39 mouse cellular contexts compared by ENCODE assay signal in genomic region chrX:75152249-75152648, GRCm38 (mm10). TPM values are rescaled to one million over a fixed set of nuclear protein-coding genes. Genes with fewer than 3 reads are reported as not detected.
"Had no signal": no experiment of that assay in that cellular context is flagged by ENCODE, and none has a peak within 500 bp of the region (broad histone marks: within the 10 kb centered on the region; RNA-seq: fewer than 3 reads in every experiment).

No protein-coding gene starts in this region.

- H3K36me3 ChIP-seq: forebrain, embryonic 15.5 days; heart, embryonic 10.5 days; heart, embryonic 12.5 days; hindbrain, embryonic 13.5 days; hindbrain, embryonic 15.5 days; kidney, embryonic 15.5 days; limb, embryonic 10.5 days; limb, embryonic 12.5 days; liver, embryonic 13.5 days had no signal

- ATAC-seq: forebrain, embryonic 15.5 days; forebrain, postnatal 0 days; hindbrain, postnatal 0 days had no signal

- H3K4me1 ChIP-seq: forebrain, embryonic 15.5 days; heart, embryonic 10.5 days; heart, embryonic 12.5 days; hindbrain, embryonic 13.5 days; hindbrain, embryonic 15.5 days; kidney, embryonic 15.5 days; limb, embryonic 10.5 days; limb, embryonic 12.5 days had no signal

- H3K27me3 ChIP-seq: forebrain, embryonic 15.5 days; heart, embryonic 12.5 days; hindbrain, embryonic 13.5 days; hindbrain, embryonic 15.5 days; kidney, embryonic 15.5 days; limb, embryonic 12.5 days; liver, embryonic 13.5 days had no signal

- DNase-seq: forebrain, postnatal 0 days; gastrocnemius, postnatal 14 days; gastrocnemius, postnatal 36 days; heart, adult 18-20 months; heart, postnatal 10 days; kidney, adult 11 months; kidney, adult 2 months; kidney, adult 9 months; kidney, postnatal 14 days; kidney, postnatal 36 days; liver; liver, embryonic 13.5 days had no signal

- H3K4me2 ChIP-seq: forebrain, embryonic 15.5 days; heart, embryonic 12.5 days; hindbrain, embryonic 13.5 days; hindbrain, embryonic 15.5 days; kidney, embryonic 15.5 days; limb, embryonic 12.5 days; liver, embryonic 13.5 days had no signal

- H3K4me3 ChIP-seq: forebrain, embryonic 15.5 days; heart, embryonic 10.5 days; heart, embryonic 12.5 days; hindbrain, embryonic 13.5 days; hindbrain, embryonic 15.5 days; kidney, embryonic 15.5 days; left cerebral cortex, adult 2 months; limb, embryonic 10.5 days; limb, embryonic 12.5 days; liver, embryonic 13.5 days had no signal

- H3K9me3 ChIP-seq: forebrain, embryonic 15.5 days; heart, embryonic 10.5 days; heart, embryonic 12.5 days; hindbrain, embryonic 13.5 days; hindbrain, embryonic 15.5 days; kidney, embryonic 15.5 days; limb, embryonic 10.5 days; limb, embryonic 12.5 days; liver, embryonic 13.5 days had no signal

- H3K9ac ChIP-seq: forebrain, embryonic 15.5 days; forebrain, postnatal 0 days; heart, embryonic 12.5 days; hindbrain, embryonic 13.5 days; hindbrain, embryonic 15.5 days; kidney, embryonic 15.5 days; limb, embryonic 12.5 days; liver, embryonic 13.5 days had no signal

- H3K27ac ChIP-seq: forebrain, embryonic 15.5 days; heart, embryonic 10.5 days; hindbrain, embryonic 13.5 days; hindbrain, embryonic 15.5 days; hindbrain, postnatal 0 days; kidney, embryonic 15.5 days; kidney, postnatal 0 days; left cerebral cortex, adult 2 months; limb, embryonic 10.5 days; limb, embryonic 12.5 days; liver, embryonic 13.5 days had no signal

RNA-seq across cellular contexts. Expression of gene Smim9, which starts 11.3 kb away (rescaled TPM):
- total RNA-seq: gastrocnemius, adult 18-20 months; gastrocnemius, adult 8-10 months; gastrocnemius, postnatal 14 days; gastrocnemius, postnatal 36 days; heart, adult 18-20 months; heart, adult 8-10 months; heart, postnatal 10 days; heart, postnatal 25 days; hematopoietic stem cell, adult 5-6 weeks; hindbrain, postnatal 0 days; layer of hippocampus, adult 18-20 months; layer of hippocampus, postnatal 10 days; layer of hippocampus, postnatal 25 days; left cerebral cortex, adult 2 months; left cerebral cortex, postnatal 14 days; left cerebral cortex, postnatal 36 days had no signal
- polyA plus RNA-seq: forebrain, embryonic 15.5 days; forebrain, postnatal 0 days; gonadal fat pad, adult 2 months; heart, embryonic 10.5 days; heart, embryonic 12.5 days; heart, embryonic 14.5 days; heart, embryonic 16.5 days; hindbrain, embryonic 11.5 days; hindbrain, embryonic 13.5 days; hindbrain, embryonic 15.5 days; hindbrain, postnatal 0 days; kidney, adult 2 months; kidney, embryonic 15.5 days; large intestine, adult 2 months; limb, embryonic 10.5 days; limb, embryonic 12.5 days; limb, embryonic 14.5 days; liver, embryonic 13.5 days had no signal
